Mouse (Mus musculus) yolk sac, embryonic 10.5 days (tissue): ENCODE results near the gene Fam57b.

Source experiments
- DNase-seq: peaks from one replicate; pipeline ENCODE4 v3.0.0-alpha.2; 2017; ENCODE audit warnings: low spot score

Gene Fam57b

GRCm38 (mm10) chr7:126799050-126799467 is 1.6 kb downstream of the Fam57b start:
- peak; percentile 99 for DNase-seq

- DNase-seq: no peak
Measured at GRCm38 (mm10) chr7:126799468-126800268, 2.2 kb downstream of the Fam57b start.

- DNase-seq: no peak
Measured at GRCm38 (mm10) chr7:126800269-126801056, 3.0 kb downstream of the Fam57b start.

GRCm38 (mm10) chr7:126801057-126801422 is 3.6 kb downstream of the Fam57b start:
- DNase-seq: no peak

GRCm38 (mm10) chr7:126802134-126802889 is 4.8 kb downstream of the Fam57b start:
- DNase-seq: no peak

GRCm38 (mm10) chr7:126803181-126803580 is 5.7 kb downstream of the Fam57b start:
- DNase-seq: no peak

GRCm38 (mm10) chr7:126803751-126804150 is 6.3 kb downstream of the Fam57b start:
- no peak for DNase-seq

GRCm38 (mm10) chr7:126806956-126807355 is 9.5 kb downstream of the Fam57b start:
- no peak for DNase-seq

GRCm38 (mm10) chr7:126807405-126807804 is 9.9 kb downstream of the Fam57b start:
- no peak for DNase-seq

GRCm38 (mm10) chr7:126808703-126809455 is 11.4 kb downstream of the Fam57b start:
- peak; percentile 89 for DNase-seq

- no peak for DNase-seq
Measured at GRCm38 (mm10) chr7:126809723-126810369, 12.4 kb downstream of the Fam57b start.

GRCm38 (mm10) chr7:126815726-126816222 is 18.3 kb downstream of the Fam57b start:
- no peak for DNase-seq

GRCm38 (mm10) chr7:126816494-126816893 is 19.0 kb downstream of the Fam57b start:
- no peak for DNase-seq

GRCm38 (mm10) chr7:126817595-126817994 is 20.1 kb downstream of the Fam57b start:
- DNase-seq: no peak

GRCm38 (mm10) chr7:126818818-126819217 is 21.4 kb downstream of the Fam57b start:
- DNase-seq: no peak

- DNase-seq: peak; percentile 72
Measured at GRCm38 (mm10) chr7:126821835-126822511, 24.5 kb downstream of the Fam57b start.

GRCm38 (mm10) chr7:126822741-126823140 is 25.3 kb downstream of the Fam57b start:
- DNase-seq: no peak

- no peak for DNase-seq
Measured at GRCm38 (mm10) chr7:126823202-126823711, 25.8 kb downstream of the Fam57b start.

- no peak for DNase-seq
Measured at GRCm38 (mm10) chr7:126823940-126824339, 26.5 kb downstream of the Fam57b start.

- no peak for DNase-seq
Measured at GRCm38 (mm10) chr7:126825403-126825802, 27.9 kb downstream of the Fam57b start.
